Mouse (Mus musculus) adrenal gland, postnatal 25 days (tissue): ENCODE data around the gene Vamp2. TPM values are rescaled to one million over a fixed set of nuclear protein-coding genes. Genes with fewer than 3 reads are reported as not detected.
A peak's percentile ranks its signal among the peaks of the same experiment; 100 is the strongest.

Source experiments
- DNase-seq: peaks from one replicate; pipeline ENCODE4 v3.0.0; 2021; ENCODE audit warnings: mixed read lengths
- long read RNA-seq: library from polyadenylated mRNA; stranded (forward); transcript quantifications from one replicate; pipeline ENCODE4 v2.0.0, GENCODE M21; 2021
- total RNA-seq: library from RNA; stranded (reverse); gene quantifications from 2 replicates; pipeline ENCODE4 v1.2.3, GENCODE M21; 2021

The Vamp2 gene
- 143 and 163 TPM in 2 replicates for total RNA-seq
- long read RNA-seq, transcript Vamp2-201 (5 exons, 2,205 nt), result major isoform, 9 of 22 reads
- long read RNA-seq, partial matches to known transcripts, result 0 of 22 reads
- long read RNA-seq, other reads (novel, unspliced or antisense), result 12 of 22 reads

DNA sequence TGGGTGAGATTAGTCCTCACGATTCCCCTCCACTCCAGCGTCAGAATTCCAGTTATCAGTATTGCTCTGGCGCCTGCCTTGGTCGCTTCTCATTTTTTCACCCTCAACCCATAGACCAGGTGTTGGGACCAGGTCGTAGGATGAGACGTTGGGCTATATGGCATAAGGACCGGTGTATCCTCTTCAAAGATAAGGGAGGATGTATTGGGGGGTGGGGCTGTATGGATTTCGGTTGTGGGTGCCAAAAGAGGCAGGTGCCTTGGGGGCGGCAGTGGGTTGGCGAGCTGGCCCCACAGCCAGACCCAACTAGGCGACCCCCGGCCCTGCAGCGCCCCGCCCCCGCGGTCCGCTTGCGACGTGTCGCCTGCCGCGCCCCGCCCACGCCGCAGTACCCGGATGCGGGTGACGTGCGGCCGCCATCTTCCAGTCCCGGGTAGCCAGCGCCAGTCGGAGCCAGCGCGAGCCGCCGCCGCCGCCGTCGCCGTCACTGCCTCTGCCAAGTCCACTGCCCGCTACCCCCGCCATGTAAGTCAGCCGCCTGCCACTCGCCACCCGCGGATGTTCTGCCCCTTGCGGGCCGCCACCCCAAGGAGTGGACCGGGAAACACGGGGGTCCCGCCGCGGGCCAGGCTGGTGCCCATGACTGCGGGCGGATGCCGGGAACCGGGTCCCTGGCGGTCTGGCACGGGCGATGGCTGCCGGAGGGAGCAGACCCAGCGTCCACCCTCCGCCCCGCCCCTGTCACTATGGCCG, at the start of gene Vamp2:
TSS of gene Vamp2 (plus strand) at position 388 of the 753 bp plus-strand sequence.
- peak; percentile 92 for DNase-seq

DNA sequence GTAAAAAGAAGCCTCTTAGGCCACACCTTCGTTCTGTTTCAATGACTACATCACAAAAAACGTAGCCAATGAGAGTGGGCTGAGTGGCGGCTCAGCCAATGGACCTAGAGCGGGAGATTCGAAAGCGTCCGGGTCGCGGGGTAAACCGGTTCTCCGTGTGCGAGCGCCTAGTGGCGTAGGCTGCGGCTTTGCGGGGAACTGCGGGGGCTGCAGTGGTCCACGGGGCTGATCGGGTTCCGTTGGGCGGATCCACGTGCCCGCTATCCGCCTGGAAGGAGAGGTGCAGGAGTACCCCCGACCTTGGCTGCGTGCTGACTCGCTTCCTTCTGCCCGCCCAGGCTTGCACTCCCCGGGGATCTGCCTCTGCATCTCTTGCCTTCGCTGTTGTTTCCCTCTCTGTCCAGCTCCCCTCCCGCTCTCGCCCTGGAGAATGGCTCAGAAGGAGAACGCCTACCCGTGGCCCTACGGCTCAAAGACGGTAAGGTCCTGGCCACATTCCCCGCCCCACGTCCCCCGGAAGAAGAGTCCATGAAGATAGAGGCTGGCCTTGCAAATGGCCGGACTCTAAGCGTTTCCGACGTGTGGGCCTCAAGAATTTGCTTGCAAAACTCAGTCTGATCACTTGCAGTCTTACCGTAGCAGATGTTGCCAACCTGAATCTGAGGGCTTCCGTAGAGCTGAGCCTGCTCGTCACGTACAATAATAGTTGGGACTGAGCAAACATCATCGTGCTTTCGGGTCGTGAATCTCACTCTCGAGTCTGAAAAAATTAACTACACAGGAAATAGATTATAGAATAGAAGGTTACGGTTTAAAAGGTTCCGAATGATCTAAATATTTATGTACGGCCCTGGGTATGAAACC, 42.5 kb upstream of the Vamp2 start, which contains the start of gene Aurkb:
TSS of gene Aurkb (plus strand) at position 117 of the 864 bp plus-strand sequence.
- peak; percentile 85 for DNase-seq

DNA sequence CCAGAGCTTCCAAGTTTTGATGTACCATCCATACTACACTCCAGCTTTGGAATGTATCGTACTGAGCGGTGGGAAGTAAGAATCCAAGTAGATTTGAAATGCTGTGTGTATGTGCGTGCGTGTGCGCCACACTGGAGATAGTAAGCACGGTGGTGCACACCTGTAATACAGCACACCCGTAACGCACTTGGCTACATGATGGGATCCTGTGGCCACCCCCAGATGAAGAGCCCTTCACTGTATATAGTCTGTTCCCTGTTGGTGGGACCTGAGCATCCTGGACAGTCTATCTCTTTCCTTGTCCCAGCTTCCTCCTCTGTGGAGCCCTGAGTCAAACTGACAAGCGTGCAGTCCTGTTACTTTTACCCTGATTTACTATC, 41.9 kb upstream of the Vamp2 start:
- DNase-seq, result no peak

DNA sequence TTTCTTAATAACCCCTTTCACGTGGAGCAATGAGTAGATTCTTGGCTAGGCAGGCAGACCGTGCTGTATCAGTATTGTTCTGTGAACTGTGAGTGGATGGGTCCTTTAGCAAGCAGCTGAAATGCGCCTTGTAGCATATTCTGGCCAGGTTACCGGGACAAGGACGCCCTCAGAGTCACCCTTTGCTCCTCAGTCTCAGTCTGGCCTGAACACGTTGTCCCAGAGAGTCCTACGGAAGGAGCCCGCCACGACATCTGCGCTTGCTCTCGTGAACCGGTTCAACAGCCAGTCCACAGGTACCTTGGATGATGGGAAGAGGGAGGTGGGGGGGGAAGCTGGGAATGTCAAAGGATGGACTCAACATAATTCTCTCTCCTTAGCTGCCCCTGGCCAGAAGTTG, 40.7 kb upstream of the Vamp2 start:
- DNase-seq, result no peak

DNA sequence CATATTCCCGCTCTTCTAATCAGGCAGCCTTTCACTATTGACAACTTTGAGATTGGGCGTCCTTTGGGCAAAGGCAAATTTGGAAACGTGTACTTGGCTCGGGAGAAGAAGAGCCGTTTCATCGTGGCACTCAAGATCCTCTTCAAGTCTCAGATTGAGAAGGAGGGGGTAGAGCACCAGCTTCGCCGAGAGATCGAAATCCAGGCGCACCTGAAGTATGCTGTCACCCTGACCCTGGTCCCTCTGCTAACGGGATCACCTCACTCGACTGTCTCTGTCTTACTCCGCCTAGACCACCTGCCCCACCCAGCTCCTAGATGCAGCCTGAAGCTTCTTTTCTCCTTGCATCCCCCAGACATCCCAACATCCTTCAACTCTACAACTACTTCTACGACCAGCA, 40.1 kb upstream of the Vamp2 start:
- DNase-seq, result no peak

DNA sequence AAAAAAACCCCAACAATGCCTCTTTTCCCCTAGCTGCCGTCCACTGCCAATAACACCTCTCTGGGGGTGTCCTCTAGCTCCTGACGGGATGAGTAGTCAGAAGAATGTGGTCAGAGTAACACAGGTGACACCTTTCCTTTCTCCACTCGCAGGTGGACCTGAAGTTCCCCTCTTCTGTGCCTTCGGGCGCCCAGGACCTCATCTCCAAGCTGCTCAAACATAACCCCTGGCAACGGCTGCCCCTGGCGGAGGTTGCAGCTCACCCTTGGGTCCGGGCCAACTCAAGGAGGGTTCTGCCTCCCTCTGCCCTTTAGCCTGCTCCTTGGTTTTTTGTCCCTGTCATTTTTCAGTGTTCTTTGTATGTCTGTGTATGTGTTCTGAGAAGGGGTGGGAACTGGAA, 37.5 kb upstream of the Vamp2 start:
- no peak for DNase-seq

DNA sequence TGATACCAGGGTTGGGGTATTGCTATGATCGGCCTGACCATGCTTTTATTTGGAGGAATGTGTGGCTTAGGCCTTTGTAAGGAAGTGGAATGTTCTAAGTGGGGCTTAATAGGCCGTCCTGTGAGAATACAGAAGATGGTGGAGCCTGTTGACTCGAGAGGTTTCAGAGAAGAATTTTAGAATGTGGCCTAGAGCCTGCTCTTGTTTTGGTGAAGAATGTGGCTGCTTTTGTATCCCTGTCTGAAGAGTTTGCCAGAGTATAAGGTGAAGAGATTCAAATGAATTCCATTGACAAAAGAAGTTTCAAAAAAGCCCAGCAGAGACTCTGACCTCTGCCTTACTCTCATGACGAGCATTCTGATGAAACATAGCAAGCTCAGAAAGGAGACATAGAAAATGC, 36.5 kb upstream of the Vamp2 start:
- no peak for DNase-seq

DNA sequence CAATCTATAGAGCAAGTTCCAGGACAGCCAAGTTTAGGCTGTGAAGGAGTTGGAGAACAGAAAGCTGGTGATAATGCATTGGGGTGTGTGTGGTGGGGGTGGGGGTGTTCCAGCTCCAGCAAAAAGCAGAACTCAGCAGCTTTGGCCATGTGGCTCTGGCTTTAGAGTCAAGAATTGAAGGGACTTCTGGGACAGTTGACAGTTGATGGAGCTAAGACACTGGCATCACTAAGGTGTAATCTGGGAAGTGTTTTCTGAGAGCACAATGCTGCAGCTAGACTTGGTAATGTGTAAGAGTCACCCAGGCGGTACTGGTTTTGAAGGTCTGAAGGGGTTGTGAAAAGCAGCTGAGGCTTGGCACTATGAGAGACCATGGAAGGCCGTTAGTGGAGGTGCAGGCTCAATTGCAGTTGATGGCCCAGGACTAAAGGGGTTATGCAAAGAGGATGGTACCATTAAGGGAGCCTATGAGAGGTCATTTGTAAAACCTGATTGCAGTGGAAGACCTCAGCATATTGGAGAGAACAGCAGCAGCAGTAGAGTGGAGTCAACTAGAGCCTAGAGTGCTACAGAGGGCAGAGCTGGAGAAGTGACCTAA, 35.4 kb upstream of the Vamp2 start:
- no peak for DNase-seq

DNA sequence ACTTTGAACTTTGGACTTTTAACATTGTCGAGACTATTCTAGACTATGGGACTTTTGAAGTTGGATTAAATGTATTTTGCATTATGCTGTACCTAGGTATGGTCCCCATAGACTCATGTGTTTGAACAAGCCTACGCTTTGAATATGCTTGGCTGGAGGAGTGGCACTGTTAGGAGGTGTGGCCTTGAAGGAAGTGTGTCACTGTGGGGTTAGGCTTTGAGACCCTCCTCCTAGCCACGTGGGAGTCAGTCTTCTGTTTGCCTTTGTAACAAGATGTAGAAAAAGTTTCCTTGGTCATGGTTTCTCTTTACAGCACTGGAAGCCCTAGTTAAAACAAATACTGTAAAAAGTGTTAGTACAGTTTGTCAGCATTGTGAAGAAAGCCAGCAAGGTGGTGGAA, 34.4 kb upstream of the Vamp2 start:
- DNase-seq, result no peak

DNA sequence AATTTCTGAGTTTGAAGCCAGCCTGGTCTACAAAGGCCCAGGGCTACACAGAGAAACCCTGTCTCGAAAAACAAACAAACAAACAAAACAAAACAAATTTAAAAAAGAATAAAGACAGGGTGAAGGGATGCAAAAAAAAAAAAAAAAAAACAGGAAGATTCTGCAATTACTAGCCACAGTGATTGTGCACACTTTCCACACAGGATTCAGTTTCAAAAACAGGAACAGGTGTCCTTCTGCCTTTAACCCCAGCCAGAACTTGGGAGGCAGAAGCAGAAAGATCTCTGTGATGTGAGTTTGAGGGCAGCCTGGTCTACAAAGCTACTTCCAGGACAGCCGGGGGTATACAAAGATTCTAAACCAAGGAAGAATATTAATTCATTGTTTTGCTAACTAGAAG, 30.0 kb upstream of the Vamp2 start:
- DNase-seq, result no peak

DNA sequence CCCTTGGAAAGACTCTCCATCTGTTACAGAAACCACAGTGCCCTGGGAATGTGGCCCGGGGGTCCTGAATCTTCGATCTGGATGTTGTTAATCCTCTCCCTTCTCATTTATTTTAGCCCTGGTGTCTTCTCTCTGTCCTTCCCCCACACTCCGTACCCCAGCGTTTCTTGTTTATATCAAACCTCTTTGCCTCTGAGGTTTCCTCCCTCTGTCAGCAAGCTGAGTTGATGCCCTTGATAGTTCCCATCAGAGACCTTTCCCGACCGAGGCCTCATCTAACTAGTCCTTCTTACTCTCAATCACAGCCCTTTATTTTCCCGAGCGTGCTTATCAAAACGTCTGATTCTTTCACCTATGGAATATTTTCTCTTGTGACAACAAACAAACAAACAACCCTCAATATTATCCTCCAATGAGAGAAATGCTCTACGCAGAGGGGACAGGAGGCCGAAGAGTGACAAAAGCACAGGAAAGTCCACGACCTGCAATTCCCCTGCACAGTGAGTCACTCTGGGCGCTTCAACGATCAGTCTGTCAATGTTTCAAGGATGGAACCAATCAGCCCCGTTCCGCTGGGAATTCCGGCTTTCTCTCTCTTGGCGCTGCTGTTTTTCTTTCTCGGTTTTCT, 29.4 kb upstream of the Vamp2 start:
- DNase-seq, result no peak

DNA sequence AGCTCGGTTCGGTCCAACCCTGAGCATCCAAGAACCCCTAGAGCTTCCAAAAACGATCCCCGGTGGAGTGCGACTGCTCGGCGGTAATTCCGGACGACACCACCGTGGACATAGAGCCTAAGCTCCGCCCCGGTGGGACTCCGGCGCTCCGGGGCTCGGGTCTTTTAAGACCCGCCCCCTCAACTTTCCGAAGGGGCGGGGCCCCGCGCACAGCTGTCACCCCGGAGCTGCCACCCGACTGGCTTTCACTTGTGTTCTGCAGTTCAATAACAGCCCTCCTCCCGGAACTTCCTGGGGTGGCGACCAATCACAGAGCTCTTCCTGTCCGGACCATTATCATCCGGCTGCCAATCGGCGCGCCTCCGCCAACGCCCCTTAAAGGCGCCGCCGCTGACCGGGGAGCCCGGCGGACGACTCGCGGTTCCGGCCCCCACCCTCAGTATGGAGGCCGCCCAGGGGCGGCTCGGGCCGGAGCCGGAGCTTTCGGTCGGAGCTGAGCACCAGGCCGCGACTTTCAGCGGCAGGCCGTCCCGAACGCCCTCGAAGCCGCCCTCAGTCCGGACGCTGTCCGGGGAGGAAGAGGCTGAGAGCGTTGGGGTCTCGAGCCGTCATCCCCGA, 28.8 kb upstream of the Vamp2 start, which contains the start of gene Borcs6:
TSS of gene Borcs6 (plus strand) at position 361 of the 618 bp plus-strand sequence.
- peak; percentile 92 for DNase-seq

DNA sequence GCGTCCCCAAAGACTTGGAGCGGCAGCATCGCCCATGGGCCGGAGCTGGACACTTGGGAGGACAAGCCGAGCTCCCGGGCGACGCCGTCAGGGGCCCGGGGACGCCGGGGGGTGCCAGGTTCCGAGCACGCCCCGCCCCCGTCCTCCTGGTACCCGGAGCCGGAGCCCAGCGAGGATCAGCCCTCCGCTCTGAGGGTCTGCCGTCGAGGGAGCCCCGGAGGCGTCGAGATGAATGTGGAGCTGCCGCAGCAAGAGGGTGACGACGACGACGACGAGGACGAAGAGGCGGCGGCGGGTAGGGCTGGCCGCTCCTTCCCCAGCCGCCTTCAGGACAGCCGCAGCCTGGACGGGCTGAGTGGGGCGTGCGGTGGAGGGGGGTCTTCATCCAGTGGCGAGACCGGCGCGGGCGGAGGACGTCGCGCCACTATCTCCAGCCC, 28.3 kb upstream of the Vamp2 start:
- peak; percentile 66 for DNase-seq

DNA sequence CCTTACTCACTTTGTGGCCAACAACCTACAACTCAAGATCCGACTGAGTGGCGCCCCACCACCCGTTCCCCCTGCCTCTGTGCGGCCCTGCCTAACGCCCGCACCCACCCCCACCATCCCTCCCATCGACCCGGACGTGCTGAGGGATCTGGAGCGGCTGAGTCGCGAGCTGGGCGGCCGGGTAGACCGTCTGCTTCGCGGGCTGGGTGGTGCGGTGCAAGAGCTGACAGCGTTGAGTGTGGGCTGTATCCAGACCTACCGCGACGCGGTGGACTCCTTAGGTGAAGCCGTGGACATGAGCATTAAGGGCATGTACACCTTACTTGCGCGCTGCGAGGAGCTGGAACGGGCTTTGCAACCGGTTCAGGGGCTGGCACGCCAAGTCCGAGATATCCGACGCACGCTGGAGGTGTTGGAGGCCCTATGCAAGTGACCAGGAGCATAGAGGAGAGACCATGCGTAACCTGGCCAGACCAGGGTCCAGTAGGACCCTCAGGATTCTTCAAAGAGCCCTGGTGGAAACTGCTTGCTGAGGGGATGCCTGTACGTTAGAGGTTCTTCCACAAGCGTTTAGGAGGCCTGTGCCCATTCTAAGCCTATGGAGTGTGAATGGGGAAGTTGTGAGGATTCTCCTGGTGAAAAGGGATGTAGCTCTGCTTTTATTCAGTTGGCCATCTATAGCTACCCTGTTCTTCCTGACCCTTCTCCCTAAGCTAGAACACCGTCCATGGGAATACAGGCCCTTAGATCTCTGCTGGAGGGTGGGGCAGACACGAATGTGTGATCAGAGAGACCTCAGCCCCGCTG, 27.6 kb upstream of the Vamp2 start:
- DNase-seq, result peak; percentile 41

DNA sequence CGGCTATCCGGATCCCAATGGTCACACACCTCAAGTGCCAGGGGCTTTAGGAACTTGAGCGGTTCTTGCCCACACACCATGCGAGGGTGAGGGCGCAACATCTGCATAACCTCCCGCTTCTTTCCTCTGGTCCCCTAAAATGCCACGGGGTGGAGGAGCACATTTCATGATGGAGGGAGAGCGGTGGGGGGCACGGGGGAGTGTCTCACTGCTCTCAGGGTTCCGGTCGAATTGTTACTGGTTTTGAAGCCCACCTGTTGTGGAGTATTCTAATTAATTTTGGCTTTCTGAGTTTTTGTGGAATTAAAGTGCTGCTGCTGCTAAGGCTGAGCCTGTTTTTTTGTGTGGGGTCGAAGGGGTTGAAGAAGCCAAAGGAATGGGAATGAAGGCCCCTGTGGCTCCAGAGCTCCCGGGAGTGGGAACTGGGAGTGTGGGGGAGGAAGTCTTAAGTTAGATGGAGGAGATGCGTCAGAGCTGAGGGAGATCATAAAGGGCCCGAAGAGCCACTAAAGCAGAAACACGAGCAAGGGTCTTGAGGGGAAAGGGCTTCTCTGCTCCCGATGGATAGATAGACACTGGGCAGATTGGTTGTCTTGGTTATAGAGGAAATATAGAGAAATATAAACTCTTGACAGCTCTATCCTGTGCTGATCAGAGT, 26.9 kb upstream of the Vamp2 start:
- no peak for DNase-seq

DNA sequence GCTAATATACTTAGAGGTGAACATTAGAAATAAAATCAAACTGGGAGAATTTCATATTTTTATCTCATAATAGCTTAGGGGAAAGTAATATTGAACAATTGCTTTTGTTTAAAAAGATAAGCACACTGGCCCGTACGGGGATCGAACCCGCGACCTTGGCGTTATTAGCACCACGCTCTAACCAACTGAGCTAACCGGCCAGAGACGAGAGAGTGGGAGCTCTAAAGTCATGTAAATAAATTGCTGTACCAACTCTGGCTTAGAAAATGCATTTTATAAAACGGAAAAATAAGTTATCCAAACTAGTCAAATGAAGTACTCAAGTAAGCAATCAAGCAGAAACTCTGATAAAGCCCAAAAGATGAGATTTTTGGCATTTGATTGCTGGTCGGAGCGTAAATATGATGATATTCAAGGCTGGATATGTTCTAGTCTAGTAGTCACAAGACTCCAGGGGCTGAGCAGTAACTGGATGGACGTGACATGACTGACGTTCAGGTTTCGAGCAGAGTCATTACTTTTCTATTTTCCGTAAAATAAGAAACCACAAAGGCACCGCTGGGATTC, 26.0 kb upstream of the Vamp2 start:
- peak; percentile 81 for DNase-seq

DNA sequence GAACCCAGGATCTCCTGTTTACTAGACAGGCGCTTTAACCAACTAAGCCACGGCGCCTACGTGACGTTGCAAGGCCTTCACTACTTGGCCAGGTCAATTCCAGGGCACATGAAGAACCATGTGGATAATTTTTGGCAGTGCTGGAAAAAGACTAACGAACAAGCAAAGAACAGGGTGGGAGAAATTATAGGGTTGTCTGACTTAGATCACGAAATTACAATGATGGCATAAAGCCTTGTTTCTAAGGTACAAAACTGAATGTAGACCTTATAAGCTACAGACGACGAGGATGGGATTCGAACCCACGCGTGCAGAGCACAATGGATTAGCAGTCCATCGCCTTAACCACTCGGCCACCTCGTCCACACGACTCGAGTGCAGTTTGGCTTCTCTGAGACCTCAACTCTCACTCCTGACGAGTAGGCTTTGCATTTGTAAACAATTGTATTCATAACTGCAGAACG, 25.5 kb upstream of the Vamp2 start:
- peak; percentile 90 for DNase-seq

DNA sequence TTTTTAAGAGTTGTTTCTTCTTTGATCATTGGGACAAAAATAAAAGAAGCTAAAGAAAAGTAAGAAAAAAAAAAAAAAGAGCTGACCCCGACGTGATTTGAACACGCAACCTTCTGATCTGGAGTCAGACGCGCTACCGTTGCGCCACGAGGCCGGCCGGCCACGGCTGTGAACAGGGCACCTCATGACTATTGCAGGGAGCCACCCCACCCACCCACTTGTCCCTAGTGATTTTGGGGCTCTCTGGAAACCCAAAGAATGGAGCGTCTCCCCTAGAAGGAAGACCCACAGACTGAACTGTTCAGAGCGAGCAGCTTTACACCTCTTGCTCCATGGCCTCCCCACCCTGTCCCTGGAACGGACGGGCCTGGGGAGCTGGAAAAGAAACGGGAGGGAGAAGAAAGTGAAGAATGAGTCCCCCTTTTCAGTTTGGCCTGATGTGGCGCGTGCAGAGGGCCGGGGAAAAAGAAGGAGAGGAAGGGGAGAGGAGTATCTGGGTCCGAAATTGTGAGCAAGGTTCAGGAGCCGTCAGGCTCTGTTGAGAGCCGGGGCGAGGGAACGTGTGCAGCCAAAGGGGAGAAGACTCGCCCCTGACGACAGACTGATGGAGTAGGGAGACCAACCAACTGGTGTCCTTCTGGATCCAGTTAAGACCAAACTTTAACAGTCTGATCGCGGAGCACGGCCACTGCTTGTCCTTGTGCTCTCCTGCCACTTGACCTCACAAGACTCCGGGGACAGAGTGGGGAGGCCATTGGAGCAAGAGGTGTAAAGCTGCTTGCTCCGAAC, 24.7 kb upstream of the Vamp2 start:
- peak; percentile 86 for DNase-seq
